Mouse (Mus musculus): ENCODE measurements around the gene Kctd18.

- no peak for TF ChIP-seq CTCF (IDR thresholded peaks at IDR 0.05; ENCODE audit: extremely low read depth, insufficient read length, insufficient replicate concordance, low read depth, low read length)
- no peak for TF ChIP-seq POLR2A (IDR thresholded peaks at IDR 0.05; ENCODE audit: low read depth, low read length)
Measured at GRCm38 (mm10) chr1:58049126-58049525, 30.4 kb upstream of the Kctd18 start.

Measured in small intestine, adult 2 months (tissue).